Mouse (Mus musculus): Measurements from ENCODE around the gene Npvf. TPM values are rescaled to one million over a fixed set of nuclear protein-coding genes. Genes with fewer than 3 reads are reported as not detected.
A peak's percentile ranks its signal among the peaks of the same experiment; 100 is the strongest.

Npvf gene
- polyA plus RNA-seq (2014; fragmentation: Nextera tagmentation; extraction: Ambion mirVana), result not detected in 2 replicates

DNA sequence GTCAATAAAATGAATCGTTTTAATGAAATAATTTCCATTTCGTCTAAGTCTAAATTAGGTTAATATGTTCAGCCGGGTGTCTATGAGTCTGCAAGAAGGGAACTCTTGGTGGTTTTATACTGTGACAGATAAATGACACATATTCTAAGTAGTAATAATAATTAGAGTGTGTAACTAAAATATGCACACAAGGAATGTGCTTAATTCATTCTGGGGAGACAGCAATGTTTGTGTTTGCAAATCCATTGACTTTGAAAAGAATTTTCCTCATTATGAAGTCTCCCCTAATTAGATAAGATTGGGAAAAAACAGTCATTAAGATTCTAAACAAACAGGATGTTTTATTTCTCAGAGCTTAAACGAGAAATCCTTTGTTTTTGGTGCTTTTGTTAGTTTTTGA is at the start of gene Npvf:
TSS of gene Npvf (minus strand) at position 84 of the 400 bp plus-strand sequence.
- Histone ChIP-seq H3K4me2 (ENCODE audit: low read length) (no peak within 1 kb of the TSS), H3K9me3 (ENCODE audit: control insufficient read depth, low read length) (no peaks in the 10 kb centered on the region), H3K4me1 (ENCODE audit: control insufficient read depth in 2 of 2, insufficient read depth in 2 of 2, low read length in 2 of 2) (no peaks in the 10 kb centered on the region), H3K9ac (ENCODE audit: low read length) (no peak within 1 kb of the TSS), H3K27me3 (ENCODE audit: control insufficient read depth, insufficient read depth, low read length) (no peaks in the 10 kb centered on the region), H3K4me3 (ENCODE audit: control insufficient read depth in 1 of 2, insufficient read depth in 1 of 2, low read depth in 1 of 2, low read length in 2 of 2) (no peak within 1 kb of the TSS), H3K27ac (replicated peaks in 1 of 2; ENCODE audit: control insufficient read depth in 1 of 2, insufficient read depth in 1 of 2, low read depth in 2 of 2, low read length in 2 of 2) (no peak within 1 kb of the TSS), H3K36me3 (ENCODE audit: control insufficient read depth, insufficient read depth, low read length) (no peaks in the 10 kb centered on the region)
- 72% methylated on average over 4 of the region's 4 CpGs for WGBS
- ATAC-seq (ENCODE audit: insufficient number of reproducible peaks, insufficient read depth, low FRiP score, low read depth), result no peak

GRCm38 (mm10) chr6:50689121-50689815 is 35.0 kb upstream of the Npvf start:
- no peak for ATAC-seq (ENCODE audit: insufficient number of reproducible peaks, insufficient read depth, low FRiP score, low read depth)
- no peak overlapping the region for H3K4me3 ChIP-seq (ENCODE audit: control insufficient read depth in 1 of 2, insufficient read depth in 1 of 2, low read depth in 1 of 2, low read length in 2 of 2)
- H3K27ac ChIP-seq (replicated peaks in 1 of 2; ENCODE audit: control insufficient read depth in 1 of 2, insufficient read depth in 1 of 2, low read depth in 2 of 2, low read length in 2 of 2), result no peak overlapping the region
- H3K27me3 ChIP-seq (ENCODE audit: control insufficient read depth, insufficient read depth, low read length), result no peaks in the 10 kb centered on the region
- no peaks in the 10 kb centered on the region for H3K36me3 ChIP-seq (ENCODE audit: control insufficient read depth, insufficient read depth, low read length)
- H3K9me3 ChIP-seq (ENCODE audit: control insufficient read depth, low read length), result no peaks in the 10 kb centered on the region
- whole genome bisulfite sequencing, result 64% methylated on average over 15 of the region's 15 CpGs
- H3K9ac ChIP-seq (ENCODE audit: low read length), result no peak overlapping the region
- no peak overlapping the region for H3K4me2 ChIP-seq (ENCODE audit: low read length)
- 0 out of 4 replicates have a peak, but pooled peaks cover 0 to 2% of the 10 kb centered on the region in 2 experiments for H3K4me1 ChIP-seq (ENCODE audit: control insufficient read depth in 2 of 2, insufficient read depth in 2 of 2, low read length in 2 of 2)

DNA sequence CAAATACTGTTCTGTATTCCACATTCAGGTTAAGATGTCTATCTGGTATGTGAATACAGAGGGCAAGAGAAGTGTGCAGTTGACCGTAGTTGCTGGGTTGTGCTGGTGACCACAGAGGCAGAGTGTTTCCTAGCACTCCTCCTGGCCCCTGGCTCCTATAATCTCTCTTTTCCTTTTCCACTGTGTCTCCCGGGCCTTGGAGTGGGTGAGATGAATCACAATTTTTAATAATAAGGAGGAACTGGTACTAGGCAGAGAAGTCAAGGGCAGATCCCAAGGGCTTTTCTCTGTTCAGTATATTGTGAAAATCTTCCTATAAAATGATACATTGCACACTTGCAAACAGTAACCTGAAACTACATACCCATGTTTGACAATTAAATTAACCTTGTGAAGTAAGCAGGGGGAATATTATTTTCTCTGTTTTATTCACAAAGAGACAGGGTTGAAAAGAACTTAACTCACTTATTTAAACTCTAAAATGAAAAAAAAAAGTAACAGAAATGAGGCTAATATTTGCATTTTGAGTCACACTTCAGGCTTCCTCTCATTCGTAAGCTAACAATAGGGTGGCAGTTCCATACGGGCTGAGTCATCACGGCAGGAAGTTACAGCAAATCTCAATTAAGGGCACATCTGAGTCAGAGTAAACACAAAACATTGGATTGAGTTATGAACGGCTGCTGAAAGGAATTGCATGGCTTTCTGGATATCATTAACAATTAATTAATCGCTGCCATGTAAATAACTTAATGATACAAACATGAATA is 30.6 kb upstream of the Npvf start:
- Histone ChIP-seq H3K9ac (ENCODE audit: low read length) (no peak overlapping the region), H3K36me3 (ENCODE audit: control insufficient read depth, insufficient read depth, low read length) (no peaks in the 10 kb centered on the region), H3K27ac (replicated peaks in 1 of 2; ENCODE audit: control insufficient read depth in 1 of 2, insufficient read depth in 1 of 2, low read depth in 2 of 2, low read length in 2 of 2) (peak overlapping the region; percentile 8 to 19; a peak in 1 of 4 replicates), H3K4me2 (ENCODE audit: low read length) (no peak overlapping the region), H3K27me3 (ENCODE audit: control insufficient read depth, insufficient read depth, low read length) (no peaks in the 10 kb centered on the region), H3K4me3 (ENCODE audit: control insufficient read depth in 1 of 2, insufficient read depth in 1 of 2, low read depth in 1 of 2, low read length in 2 of 2) (no peak overlapping the region), H3K9me3 (ENCODE audit: control insufficient read depth, low read length) (no peaks in the 10 kb centered on the region), H3K4me1 (ENCODE audit: control insufficient read depth in 2 of 2, insufficient read depth in 2 of 2, low read length in 2 of 2) (peaks cover 10 to 17% of the 10 kb centered on the region in 2 experiments; a peak in 3 of 4 replicates)
- 54% methylated on average over 7 of the region's 7 CpGs for WGBS
- ATAC-seq (ENCODE audit: insufficient number of reproducible peaks, insufficient read depth, low FRiP score, low read depth), result no peak

DNA sequence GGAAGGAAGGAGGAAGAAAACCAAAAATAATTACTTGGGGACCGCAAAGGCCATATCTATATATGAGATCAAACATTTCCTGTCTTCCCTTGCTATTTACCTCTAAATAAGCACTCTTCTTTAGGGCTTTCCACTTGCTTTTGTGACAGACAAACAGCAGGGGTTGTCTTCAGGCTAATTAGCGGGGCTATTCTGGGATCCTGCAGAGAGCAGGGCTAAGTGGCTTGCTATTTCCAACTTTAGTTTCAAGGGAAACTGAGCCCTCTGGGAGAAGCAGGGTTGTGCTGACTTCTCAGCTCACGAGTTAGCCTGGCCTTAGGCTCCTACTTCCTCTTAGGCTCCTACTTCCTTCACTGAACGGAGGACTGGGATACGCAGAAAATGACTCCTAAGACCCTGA is 27.3 kb upstream of the Npvf start:
- Histone ChIP-seq H3K4me2 (ENCODE audit: low read length) (peak overlapping the region; percentile 6; the same call in 1 of the 2 replicates), H3K27me3 (ENCODE audit: control insufficient read depth, insufficient read depth, low read length) (no peaks in the 10 kb centered on the region), H3K4me1 (ENCODE audit: control insufficient read depth in 2 of 2, insufficient read depth in 2 of 2, low read length in 2 of 2) (peaks cover 10 to 17% of the 10 kb centered on the region in 2 experiments; a peak in 3 of 4 replicates), H3K9me3 (ENCODE audit: control insufficient read depth, low read length) (no peaks in the 10 kb centered on the region), H3K27ac (replicated peaks in 1 of 2; ENCODE audit: control insufficient read depth in 1 of 2, insufficient read depth in 1 of 2, low read depth in 2 of 2, low read length in 2 of 2) (0 out of 4 replicates have a peak overlapping the region, but pooled peaks of 1 of the 2 experiments have one; percentile 18), H3K4me3 (ENCODE audit: control insufficient read depth in 1 of 2, insufficient read depth in 1 of 2, low read depth in 1 of 2, low read length in 2 of 2) (no peak overlapping the region), H3K9ac (ENCODE audit: low read length) (no peak overlapping the region), H3K36me3 (ENCODE audit: control insufficient read depth, insufficient read depth, low read length) (no peaks in the 10 kb centered on the region)
- WGBS, result 20% methylated on average over 5 of the region's 5 CpGs
- no peak for ATAC-seq (ENCODE audit: insufficient number of reproducible peaks, insufficient read depth, low FRiP score, low read depth)

DNA sequence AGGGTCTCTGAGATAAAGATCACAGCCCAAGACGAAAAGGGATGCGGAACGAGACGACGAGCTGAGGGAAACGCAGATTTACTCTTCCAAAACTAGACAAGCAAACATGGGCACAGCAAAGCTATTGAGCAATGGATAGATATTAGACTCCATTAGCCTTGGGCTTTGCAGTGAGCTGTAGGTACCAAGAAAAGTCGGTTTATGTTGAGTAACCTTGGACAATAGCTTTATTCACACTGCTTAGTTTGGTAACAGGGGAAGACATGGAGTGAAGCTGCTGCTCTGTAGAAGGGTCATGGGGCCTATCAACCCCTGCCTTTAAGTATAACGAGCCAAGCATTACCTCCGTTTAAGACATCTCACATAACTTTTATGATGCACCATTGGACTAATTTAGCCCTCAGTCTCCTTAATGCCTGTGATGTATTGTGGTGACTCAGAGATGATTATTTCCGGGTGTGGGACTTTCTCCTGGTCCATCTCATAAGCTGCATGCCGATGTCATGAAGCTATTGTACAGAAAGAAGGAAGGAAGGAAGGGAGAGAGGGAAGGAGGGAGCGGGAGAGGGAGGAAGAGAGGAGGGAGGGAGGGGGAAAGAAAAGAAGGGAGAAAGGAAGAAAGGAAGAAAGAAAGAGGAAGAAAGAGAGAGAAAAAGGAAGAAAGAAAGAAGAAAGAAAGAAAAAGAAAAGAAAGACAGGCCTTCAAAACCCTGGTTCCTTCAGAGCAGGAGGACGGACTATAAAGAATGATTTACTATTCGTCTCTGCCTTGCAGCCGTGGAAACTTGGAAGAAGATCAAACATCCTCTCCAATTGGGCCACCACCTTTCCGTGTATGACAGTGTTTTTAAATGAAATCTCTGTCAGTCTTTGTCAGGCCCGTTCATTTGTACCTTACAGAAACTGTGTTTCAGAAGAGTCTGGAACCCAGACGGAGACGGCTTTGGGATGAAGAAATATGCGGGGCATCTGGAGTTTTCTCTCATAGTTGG is 26.3 kb upstream of the Npvf start:
- WGBS, result 59% methylated on average over 20 of the region's 20 CpGs
- Histone ChIP-seq H3K4me2 (ENCODE audit: low read length) (no peak overlapping the region), H3K27ac (replicated peaks in 1 of 2; ENCODE audit: control insufficient read depth in 1 of 2, insufficient read depth in 1 of 2, low read depth in 2 of 2, low read length in 2 of 2) (no peak overlapping the region), H3K9ac (ENCODE audit: low read length) (no peak overlapping the region), H3K36me3 (ENCODE audit: control insufficient read depth, insufficient read depth, low read length) (no peaks in the 10 kb centered on the region), H3K9me3 (ENCODE audit: control insufficient read depth, low read length) (no peaks in the 10 kb centered on the region), H3K4me3 (ENCODE audit: control insufficient read depth in 1 of 2, insufficient read depth in 1 of 2, low read depth in 1 of 2, low read length in 2 of 2) (no peak overlapping the region), H3K4me1 (ENCODE audit: control insufficient read depth in 2 of 2, insufficient read depth in 2 of 2, low read length in 2 of 2) (peaks cover 10 to 17% of the 10 kb centered on the region in 2 experiments; a peak in 3 of 4 replicates), H3K27me3 (ENCODE audit: control insufficient read depth, insufficient read depth, low read length) (no peaks in the 10 kb centered on the region)
- ATAC-seq (ENCODE audit: insufficient number of reproducible peaks, insufficient read depth, low FRiP score, low read depth), result no peak

GRCm38 (mm10) chr6:50679486-50679828 is 25.2 kb upstream of the Npvf start:
- H3K4me1 ChIP-seq (ENCODE audit: control insufficient read depth in 2 of 2, insufficient read depth in 2 of 2, low read length in 2 of 2), result peaks cover 10 to 17% of the 10 kb centered on the region in 2 experiments; a peak in 3 of 4 replicates
- H3K9ac ChIP-seq (ENCODE audit: low read length), result no peak overlapping the region
- H3K27me3 ChIP-seq (ENCODE audit: control insufficient read depth, insufficient read depth, low read length), result no peaks in the 10 kb centered on the region
- no peak overlapping the region for H3K27ac ChIP-seq (replicated peaks in 1 of 2; ENCODE audit: control insufficient read depth in 1 of 2, insufficient read depth in 1 of 2, low read depth in 2 of 2, low read length in 2 of 2)
- no peak overlapping the region for H3K4me2 ChIP-seq (ENCODE audit: low read length)
- ATAC-seq (ENCODE audit: insufficient number of reproducible peaks, insufficient read depth, low FRiP score, low read depth), result no peak
- 78% methylated on average over 2 of the region's 2 CpGs for WGBS
- H3K4me3 ChIP-seq (ENCODE audit: control insufficient read depth in 1 of 2, insufficient read depth in 1 of 2, low read depth in 1 of 2, low read length in 2 of 2), result no peak overlapping the region
- H3K9me3 ChIP-seq (ENCODE audit: control insufficient read depth, low read length), result no peaks in the 10 kb centered on the region
- H3K36me3 ChIP-seq (ENCODE audit: control insufficient read depth, insufficient read depth, low read length), result no peaks in the 10 kb centered on the region

All from heart, embryonic 14.5 days (tissue).